ENCODE assay signal across 25 mouse cellular contexts in genomic region chr3:149227556-149227955, GRCm38 (mm10).
DNase-seq lines count a peak whose midpoint lies in the region; ATAC-seq and TF ChIP-seq lines count a peak whose summit lies in the region.
"Had no signal": no experiment of that assay in that cellular context is flagged by ENCODE, and none has a peak within 500 bp of the region (broad histone marks: within the 10 kb centered on the region; RNA-seq: fewer than 3 reads in every experiment).

No protein-coding gene starts in this region.

- no peaks in the 10 kb centered on the region for H3K36me3 ChIP-seq in forebrain, postnatal 0 days (ENCODE audit: insufficient read depth)
- H3K36me3 ChIP-seq in forebrain, embryonic 12.5 days (replicated peaks), result no peaks in the 10 kb centered on the region
- H3K36me3 ChIP-seq in heart, embryonic 10.5 days, result no peaks in the 10 kb centered on the region
- H3K36me3 ChIP-seq in MEL (ENCODE audit: control insufficient read depth in 1 of 2, insufficient read depth in 2 of 2, low read length in 2 of 2), result peaks cover 0 to 7% of the 10 kb centered on the region in 2 experiments; a peak in 2 of 4 replicates
- H3K36me3 ChIP-seq: embryonic facial prominence, embryonic 13.5 days; embryonic facial prominence, embryonic 15.5 days; forebrain, embryonic 10.5 days; forebrain, embryonic 15.5 days; G1E had no signal

- 82% methylated on average over 5 of the region's 5 CpGs for WGBS in forebrain, postnatal 0 days
- WGBS in forebrain, embryonic 12.5 days, result 84% methylated on average over 5 of the region's 5 CpGs
- 83% methylated on average over 5 of the region's 5 CpGs for WGBS in heart, embryonic 10.5 days

- no peak for TF ChIP-seq RAD21 in MEL (IDR thresholded peaks at IDR 0.05; ENCODE audit: low read depth, low read length)

- H3K4me1 ChIP-seq in forebrain, postnatal 0 days (ENCODE audit: insufficient read depth), result no peaks in the 10 kb centered on the region
- no peaks in the 10 kb centered on the region for H3K4me1 ChIP-seq in forebrain, embryonic 12.5 days
- H3K4me1 ChIP-seq in heart, embryonic 10.5 days, result no peaks in the 10 kb centered on the region
- H3K4me1 ChIP-seq in MEL (ENCODE audit: control insufficient read depth in 1 of 2, insufficient read depth in 2 of 2, low read length in 2 of 2), result peaks cover 7 to 9% of the 10 kb centered on the region in 2 experiments
- H3K4me1 ChIP-seq: embryonic facial prominence, embryonic 13.5 days; embryonic facial prominence, embryonic 15.5 days; forebrain, embryonic 10.5 days; forebrain, embryonic 13.5 days; forebrain, embryonic 15.5 days had no signal

- no peak overlapping the region for H3K4me2 ChIP-seq in forebrain, postnatal 0 days (ENCODE audit: low read depth)
- H3K4me2 ChIP-seq in forebrain, embryonic 12.5 days, result no peak overlapping the region
- H3K4me2 ChIP-seq: embryonic facial prominence, embryonic 13.5 days; embryonic facial prominence, embryonic 15.5 days; forebrain, embryonic 13.5 days; forebrain, embryonic 15.5 days had no signal

- 0 out of 2 replicates have a peak, but pooled peaks have one; percentile 23 for ATAC-seq in forebrain, postnatal 0 days
- ATAC-seq in forebrain, embryonic 12.5 days (ENCODE audit: low FRiP score), result no peak
- ATAC-seq: CD4-positive, CD25-positive, alpha-beta regulatory T cell, adult 4 months; forebrain, embryonic 13.5 days; forebrain, embryonic 15.5 days had no signal

- TF ChIP-seq EP300 in MEL (IDR thresholded peaks at IDR 0.05; ENCODE audit: low read depth in 1 of 2, low read length in 2 of 2), result no peak

- no peaks in the 10 kb centered on the region for H3K27me3 ChIP-seq in forebrain, postnatal 0 days (ENCODE audit: insufficient read depth, low read length)
- H3K27me3 ChIP-seq in forebrain, embryonic 12.5 days, result 0 out of 2 replicates have a peak, but pooled peaks cover 6% of the 10 kb centered on the region
- no peaks in the 10 kb centered on the region for H3K27me3 ChIP-seq in heart, embryonic 10.5 days (ENCODE audit: insufficient read depth, poor library complexity, severe bottlenecking)
- H3K27me3 ChIP-seq in MEL (ENCODE audit: control insufficient read depth in 1 of 2, insufficient read depth in 2 of 2, low read length in 2 of 2), result no peaks in the 10 kb centered on the region
- H3K27me3 ChIP-seq: CH12.LX; embryonic facial prominence, embryonic 13.5 days; embryonic facial prominence, embryonic 15.5 days; forebrain, embryonic 13.5 days; forebrain, embryonic 15.5 days had no signal

- DNase-seq in forebrain, postnatal 0 days, result no peak
- peak; percentile 68 for DNase-seq in heart, embryonic 10.5 days (ENCODE audit: low spot score)
- DNase-seq in heart, adult 9 months (ENCODE audit: low spot score in 2 of 2), result no peak
- DNase-seq in MEL (ENCODE audit: low read depth, low spot score), result no peak
- DNase-seq: adrenal gland, adult 2 months; adrenal gland, postnatal 10 days; adrenal gland, postnatal 25 days; B cell, adult 2 months; cerebellum, adult 11 months; cerebellum, adult 18-20 months; cerebellum, adult 8-10 months; cerebellum, adult 9-11 months; cerebellum, postnatal 14 days; cerebellum, postnatal 36 days; embryo, embryonic 11 days had no signal

- H3K4me3 ChIP-seq in forebrain, postnatal 0 days (ENCODE audit: low read depth, low read length), result no peak overlapping the region
- H3K4me3 ChIP-seq in forebrain, embryonic 12.5 days (replicated peaks), result no peak overlapping the region
- no peak overlapping the region for H3K4me3 ChIP-seq in heart, embryonic 10.5 days
- H3K4me3 ChIP-seq in MEL (ENCODE audit: control insufficient read depth in 1 of 2, insufficient read depth in 1 of 2, low read depth in 2 of 2, low read length in 2 of 2), result no peak overlapping the region
- H3K4me3 ChIP-seq: embryonic facial prominence, embryonic 13.5 days; embryonic facial prominence, embryonic 15.5 days; erythroblast, embryonic 14.5 days; forebrain, embryonic 10.5 days; forebrain, embryonic 13.5 days; forebrain, embryonic 15.5 days had no signal

- no peak for TF ChIP-seq POLR2A in MEL (IDR thresholded peaks at IDR 0.05; ENCODE audit: control insufficient read depth in 1 of 2, insufficient read depth in 1 of 2, low read depth in 1 of 2, low read length in 2 of 2, poor library complexity in 1 of 2)

- no peaks in the 10 kb centered on the region for H3K9me3 ChIP-seq in forebrain, postnatal 0 days (ENCODE audit: low read length)
- no peaks in the 10 kb centered on the region for H3K9me3 ChIP-seq in forebrain, embryonic 12.5 days
- H3K9me3 ChIP-seq in heart, embryonic 10.5 days, result no peaks in the 10 kb centered on the region
- no peaks in the 10 kb centered on the region for H3K9me3 ChIP-seq in MEL (replicated peaks; ENCODE audit: insufficient read depth, low read length)
- H3K9me3 ChIP-seq: embryonic facial prominence, embryonic 13.5 days; embryonic facial prominence, embryonic 15.5 days; forebrain, embryonic 10.5 days; forebrain, embryonic 13.5 days; forebrain, embryonic 15.5 days had no signal

- no peak for TF ChIP-seq CTCF in forebrain, postnatal 0 days (IDR thresholded peaks at IDR 0.05; ENCODE audit: low read depth)
- TF ChIP-seq CTCF in MEL (IDR thresholded peaks at IDR 0.05 in 2 of 3, conservative IDR thresholded peaks at IDR 0.05 in 1 of 3; ENCODE audit: control insufficient read depth in 1 of 3, insufficient read depth in 1 of 3, low read depth in 2 of 3, low read length in 3 of 3, poor library complexity in 1 of 3, severe bottlenecking in 1 of 3), result no peak

- no peaks in the 10 kb centered on the region for H3K79me2 ChIP-seq in MEL (ENCODE audit: control insufficient read depth, insufficient read depth, low read length, poor library complexity)

- no peak overlapping the region for H3K9ac ChIP-seq in forebrain, postnatal 0 days
- no peak overlapping the region for H3K9ac ChIP-seq in forebrain, embryonic 12.5 days
- no peak overlapping the region for H3K9ac ChIP-seq in MEL (ENCODE audit: control insufficient read depth, low read depth, low read length, poor library complexity, severe bottlenecking)
- H3K9ac ChIP-seq: embryonic facial prominence, embryonic 13.5 days; embryonic facial prominence, embryonic 15.5 days; forebrain, embryonic 13.5 days; forebrain, embryonic 15.5 days had no signal

- H3K27ac ChIP-seq in forebrain, postnatal 0 days (ENCODE audit: low read depth, low read length), result no peak overlapping the region
- no peak overlapping the region for H3K27ac ChIP-seq in forebrain, embryonic 12.5 days
- no peak overlapping the region for H3K27ac ChIP-seq in heart, embryonic 10.5 days
- peak overlapping the region; percentile 11; the same call in 1 of the 2 replicates for H3K27ac ChIP-seq in MEL (ENCODE audit: control insufficient read depth, low read depth, low read length)
- H3K27ac ChIP-seq: embryonic facial prominence, embryonic 13.5 days; embryonic facial prominence, embryonic 15.5 days; forebrain, embryonic 10.5 days; forebrain, embryonic 13.5 days; forebrain, embryonic 15.5 days had no signal

TF ChIP-seq in MEL, 35 proteins besides CTCF, POLR2A, EP300 and RAD21:
- TF ChIP-seq POLR2AphosphoS2 (IDR thresholded peaks at IDR 0.05; ENCODE audit: low read length) (no peak), KAT2A (conservative IDR thresholded peaks at IDR 0.05; ENCODE audit: low read depth, low read length) (no peak), MAZ (IDR thresholded peaks at IDR 0.05; ENCODE audit: low read depth, low read length) (no peak), POLR2AphosphoS5 (IDR thresholded peaks at IDR 0.05; ENCODE audit: borderline replicate concordance, low read depth, low read length) (no peak), ZKSCAN1 (IDR thresholded peaks at IDR 0.05; ENCODE audit: low read depth, low read length) (no peak), TAL1 (IDR thresholded peaks at IDR 0.05; ENCODE audit: low read length) (no peak), SIN3A (IDR thresholded peaks at IDR 0.05; ENCODE audit: low read length) (no peak), MYB (IDR thresholded peaks at IDR 0.05; ENCODE audit: low read depth, low read length) (no peak), TCF12 (IDR thresholded peaks at IDR 0.05; ENCODE audit: low read depth, low read length) (no peak), CHD2 (IDR thresholded peaks at IDR 0.05; ENCODE audit: low read length) (no peak), MXI1 (IDR thresholded peaks at IDR 0.05; ENCODE audit: low read depth, low read length) (no peak), USF2 (IDR thresholded peaks at IDR 0.05; ENCODE audit: borderline replicate concordance in 1 of 2, insufficient read depth in 1 of 2, low read depth in 1 of 2, low read length in 2 of 2) (no peak), CHD1 (IDR thresholded peaks at IDR 0.05; ENCODE audit: low read depth, low read length) (no peak), E2F4 (IDR thresholded peaks at IDR 0.05; ENCODE audit: borderline replicate concordance, low read depth, low read length) (no peak), USF1 (IDR thresholded peaks at IDR 0.05; ENCODE audit: low read depth, low read length) (no peak), GATA1 (IDR thresholded peaks at IDR 0.05; ENCODE audit: low read depth, low read length) (no peak), SMC3 (IDR thresholded peaks at IDR 0.05; ENCODE audit: low read depth, low read length) (no peak), MEF2A (IDR thresholded peaks at IDR 0.05; ENCODE audit: extremely low read depth, insufficient replicate concordance, low read depth, low read length, poor library complexity, severe bottlenecking) (no peak), TBP (IDR thresholded peaks at IDR 0.05; ENCODE audit: low read depth, low read length) (no peak), MAFK (IDR thresholded peaks at IDR 0.05; ENCODE audit: borderline replicate concordance, low read depth, low read length) (no peak)
TF ChIP-seq in MEL: peak in this region for 0.
